Mouse (Mus musculus): ENCODE measurements at regions not wholly inside any gene's neighbourhood (a gene's known extent, or its start where the extent isn't known, plus 50 kb on each side); places are given as distances from the start of the nearest gene placed in this dataset.

GRCm38 (mm10) chr3:50981751-50982150, 242.5 kb upstream of the Noct start:
- H3K36me3 ChIP-seq (ENCODE audit: control insufficient read depth, insufficient read depth, low read length): no peaks in the 10 kb centered on the region
- H3K27ac ChIP-seq (ENCODE audit: control insufficient read depth, insufficient read depth, low read depth, low read length): no peak overlapping the region
- no peaks in the 10 kb centered on the region for H3K4me1 ChIP-seq (ENCODE audit: control insufficient read depth, insufficient read depth, low read length)
- no peak overlapping the region for H3K4me3 ChIP-seq (ENCODE audit: control insufficient read depth, low read depth, low read length)
- H3K27me3 ChIP-seq (ENCODE audit: control insufficient read depth, insufficient read depth, low read length): no peaks in the 10 kb centered on the region
- TF ChIP-seq POLR2A (IDR thresholded peaks at IDR 0.05; ENCODE audit: control insufficient read depth, low read depth, low read length) (no peak), CTCF (IDR thresholded peaks at IDR 0.05; ENCODE audit: control insufficient read depth, insufficient read depth, insufficient replicate concordance, low read depth, low read length) (no peak)

- H3K27ac ChIP-seq (ENCODE audit: control insufficient read depth, insufficient read depth, low read depth, low read length): no peak overlapping the region
- H3K36me3 ChIP-seq (ENCODE audit: control insufficient read depth, insufficient read depth, low read length): no peaks in the 10 kb centered on the region
- H3K27me3 ChIP-seq (ENCODE audit: control insufficient read depth, insufficient read depth, low read length): no peaks in the 10 kb centered on the region
- TF ChIP-seq POLR2A (IDR thresholded peaks at IDR 0.05; ENCODE audit: control insufficient read depth, low read depth, low read length) (no peak), CTCF (IDR thresholded peaks at IDR 0.05; ENCODE audit: control insufficient read depth, insufficient read depth, insufficient replicate concordance, low read depth, low read length) (no peak)
- H3K4me3 ChIP-seq (ENCODE audit: control insufficient read depth, low read depth, low read length): no peak overlapping the region
- no peaks in the 10 kb centered on the region for H3K4me1 ChIP-seq (ENCODE audit: control insufficient read depth, insufficient read depth, low read length)
These were observed 241.6 kb upstream of the Noct start for GRCm38 (mm10) chr3:50982649-50983048.

GRCm38 (mm10) chr3:50983126-50983525, 241.1 kb upstream of the Noct start:
- Histone ChIP-seq H3K27ac (ENCODE audit: control insufficient read depth, insufficient read depth, low read depth, low read length) (no peak overlapping the region), H3K4me1 (ENCODE audit: control insufficient read depth, insufficient read depth, low read length) (no peaks in the 10 kb centered on the region), H3K27me3 (ENCODE audit: control insufficient read depth, insufficient read depth, low read length) (no peaks in the 10 kb centered on the region), H3K4me3 (ENCODE audit: control insufficient read depth, low read depth, low read length) (no peak overlapping the region), H3K36me3 (ENCODE audit: control insufficient read depth, insufficient read depth, low read length) (no peaks in the 10 kb centered on the region)
- TF ChIP-seq POLR2A (IDR thresholded peaks at IDR 0.05; ENCODE audit: control insufficient read depth, low read depth, low read length): no peak
- no peak for TF ChIP-seq CTCF (IDR thresholded peaks at IDR 0.05; ENCODE audit: control insufficient read depth, insufficient read depth, insufficient replicate concordance, low read depth, low read length)

GRCm38 (mm10) chr3:50983962-50984765, 240.1 kb upstream of the Noct start:
- TF ChIP-seq POLR2A (IDR thresholded peaks at IDR 0.05; ENCODE audit: control insufficient read depth, low read depth, low read length) (no peak), CTCF (IDR thresholded peaks at IDR 0.05; ENCODE audit: control insufficient read depth, insufficient read depth, insufficient replicate concordance, low read depth, low read length) (no peak)
- Histone ChIP-seq H3K27ac (ENCODE audit: control insufficient read depth, insufficient read depth, low read depth, low read length) (no peak overlapping the region), H3K36me3 (ENCODE audit: control insufficient read depth, insufficient read depth, low read length) (no peaks in the 10 kb centered on the region), H3K4me3 (ENCODE audit: control insufficient read depth, low read depth, low read length) (no peak overlapping the region), H3K27me3 (ENCODE audit: control insufficient read depth, insufficient read depth, low read length) (no peaks in the 10 kb centered on the region), H3K4me1 (ENCODE audit: control insufficient read depth, insufficient read depth, low read length) (no peaks in the 10 kb centered on the region)

- Histone ChIP-seq H3K27me3 (ENCODE audit: control insufficient read depth, insufficient read depth, low read length) (no peaks in the 10 kb centered on the region), H3K27ac (ENCODE audit: control insufficient read depth, insufficient read depth, low read depth, low read length) (no peak overlapping the region), H3K4me1 (ENCODE audit: control insufficient read depth, insufficient read depth, low read length) (no peaks in the 10 kb centered on the region; the same call in 1 of the 2 replicates), H3K4me3 (ENCODE audit: control insufficient read depth, low read depth, low read length) (no peak overlapping the region), H3K36me3 (ENCODE audit: control insufficient read depth, insufficient read depth, low read length) (no peaks in the 10 kb centered on the region)
- TF ChIP-seq POLR2A (IDR thresholded peaks at IDR 0.05; ENCODE audit: control insufficient read depth, low read depth, low read length) (no peak), CTCF (IDR thresholded peaks at IDR 0.05; ENCODE audit: control insufficient read depth, insufficient read depth, insufficient replicate concordance, low read depth, low read length) (no peak)
These were observed 236.4 kb upstream of the Noct start for GRCm38 (mm10) chr3:50987821-50988220.

- no peaks in the 10 kb centered on the region for H3K36me3 ChIP-seq (ENCODE audit: control insufficient read depth, insufficient read depth, low read length)
- TF ChIP-seq CTCF (IDR thresholded peaks at IDR 0.05; ENCODE audit: control insufficient read depth, insufficient read depth, insufficient replicate concordance, low read depth, low read length): no peak
- no peak for TF ChIP-seq POLR2A (IDR thresholded peaks at IDR 0.05; ENCODE audit: control insufficient read depth, low read depth, low read length)
- H3K27ac ChIP-seq (ENCODE audit: control insufficient read depth, insufficient read depth, low read depth, low read length): no peak overlapping the region
- H3K4me3 ChIP-seq (ENCODE audit: control insufficient read depth, low read depth, low read length): no peak overlapping the region
- no peaks in the 10 kb centered on the region for H3K27me3 ChIP-seq (ENCODE audit: control insufficient read depth, insufficient read depth, low read length)
- no peaks in the 10 kb centered on the region; the same call in 1 of the 2 replicates for H3K4me1 ChIP-seq (ENCODE audit: control insufficient read depth, insufficient read depth, low read length)
These were observed 233.4 kb upstream of the Noct start for GRCm38 (mm10) chr3:50990810-50991209.

GRCm38 (mm10) chr3:50992581-50993313, 231.5 kb upstream of the Noct start:
- no peak overlapping the region for H3K27ac ChIP-seq (ENCODE audit: control insufficient read depth, insufficient read depth, low read depth, low read length)
- TF ChIP-seq POLR2A (IDR thresholded peaks at IDR 0.05; ENCODE audit: control insufficient read depth, low read depth, low read length): no peak
- no peak for TF ChIP-seq CTCF (IDR thresholded peaks at IDR 0.05; ENCODE audit: control insufficient read depth, insufficient read depth, insufficient replicate concordance, low read depth, low read length)
- H3K36me3 ChIP-seq (ENCODE audit: control insufficient read depth, insufficient read depth, low read length): no peaks in the 10 kb centered on the region
- H3K27me3 ChIP-seq (ENCODE audit: control insufficient read depth, insufficient read depth, low read length): no peaks in the 10 kb centered on the region
- H3K4me1 ChIP-seq (ENCODE audit: control insufficient read depth, insufficient read depth, low read length): no peaks in the 10 kb centered on the region; the same call in 1 of the 2 replicates
- H3K4me3 ChIP-seq (ENCODE audit: control insufficient read depth, low read depth, low read length): no peak overlapping the region

Measured in testis, adult 2 months (tissue).